Mouse (Mus musculus): Measurements from ENCODE around the gene Hist1h1t. TPM values are rescaled to one million over a fixed set of nuclear protein-coding genes. Genes with fewer than 3 reads are reported as not detected.

The Hist1h1t gene
- polyA plus RNA-seq, 1 experiment from 2014 or later, result not detected

GRCm38 (mm10) chr13:23685121-23685861, 10.3 kb upstream of the Hist1h1t start:
- Histone ChIP-seq H3K4me3 (ENCODE audit: low read depth, low read length) (peak overlapping the region; percentile 46), H3K4me2 (ENCODE audit: low read length) (peak overlapping the region; percentile 72), H3K36me3 (ENCODE audit: control insufficient read depth, insufficient read depth, low read length) (no peaks in the 10 kb centered on the region), H3K27ac (ENCODE audit: low read depth) (peak overlapping the region; percentile 99), H3K9ac (ENCODE audit: low read length) (peak overlapping the region; percentile 82), H3K4me1 (replicated peaks; ENCODE audit: control insufficient read depth, insufficient read depth, low read length) (peaks cover 4% of the 10 kb centered on the region; the same call in 1 of the 2 replicates), H3K9me3 (ENCODE audit: control insufficient read depth, low read length) (no peaks in the 10 kb centered on the region), H3K27me3 (replicated peaks; ENCODE audit: control insufficient read depth, insufficient read depth, low read length) (no peaks in the 10 kb centered on the region)
- ATAC-seq (replicated peaks; ENCODE audit: low FRiP score, low TSS enrichment, low read depth), result no peak
- whole genome bisulfite sequencing, result 4% methylated on average over 15 of the region's 15 CpGs
- DNase-seq (ENCODE audit: low spot score), result peak; percentile 76

- DNase-seq (ENCODE audit: low spot score) (no peak), ATAC-seq (replicated peaks; ENCODE audit: low FRiP score, low TSS enrichment, low read depth) (no peak)
- H3K27ac ChIP-seq (ENCODE audit: low read depth), result peak overlapping the region; percentile 99
- 28% methylated on average over 4 of the region's 4 CpGs for WGBS
- H3K4me2 ChIP-seq (ENCODE audit: low read length), result peak overlapping the region; percentile 72
- no peaks in the 10 kb centered on the region for H3K36me3 ChIP-seq (ENCODE audit: control insufficient read depth, insufficient read depth, low read length)
- peak overlapping the region; percentile 46 for H3K4me3 ChIP-seq (ENCODE audit: low read depth, low read length)
- H3K9me3 ChIP-seq (ENCODE audit: control insufficient read depth, low read length), result no peaks in the 10 kb centered on the region
- H3K4me1 ChIP-seq (replicated peaks; ENCODE audit: control insufficient read depth, insufficient read depth, low read length), result peaks cover 4% of the 10 kb centered on the region; the same call in 1 of the 2 replicates
- H3K27me3 ChIP-seq (replicated peaks; ENCODE audit: control insufficient read depth, insufficient read depth, low read length), result no peaks in the 10 kb centered on the region
- H3K9ac ChIP-seq (ENCODE audit: low read length), result peak overlapping the region; percentile 82
These were observed 9.6 kb upstream of the Hist1h1t start for GRCm38 (mm10) chr13:23685966-23686365.

GRCm38 (mm10) chr13:23687181-23687580, 8.4 kb upstream of the Hist1h1t start:
- Histone ChIP-seq H3K4me1 (replicated peaks; ENCODE audit: control insufficient read depth, insufficient read depth, low read length) (peaks cover 4% of the 10 kb centered on the region; the same call in 1 of the 2 replicates), H3K9ac (ENCODE audit: low read length) (no peak overlapping the region), H3K27ac (ENCODE audit: low read depth) (no peak overlapping the region), H3K27me3 (replicated peaks; ENCODE audit: control insufficient read depth, insufficient read depth, low read length) (no peaks in the 10 kb centered on the region), H3K9me3 (ENCODE audit: control insufficient read depth, low read length) (no peaks in the 10 kb centered on the region), H3K4me3 (ENCODE audit: low read depth, low read length) (no peak overlapping the region), H3K36me3 (ENCODE audit: control insufficient read depth, insufficient read depth, low read length) (no peaks in the 10 kb centered on the region), H3K4me2 (ENCODE audit: low read length) (no peak overlapping the region; the same call in 1 of the 2 replicates)
- DNase-seq (ENCODE audit: low spot score) (no peak), ATAC-seq (replicated peaks; ENCODE audit: low FRiP score, low TSS enrichment, low read depth) (no peak)
- WGBS, result 77% methylated on average over 4 of the region's 4 CpGs

- Histone ChIP-seq H3K9me3 (ENCODE audit: control insufficient read depth, low read length) (no peaks in the 10 kb centered on the region), H3K4me3 (ENCODE audit: low read depth, low read length) (no peak overlapping the region), H3K36me3 (ENCODE audit: control insufficient read depth, insufficient read depth, low read length) (no peaks in the 10 kb centered on the region), H3K4me1 (replicated peaks; ENCODE audit: control insufficient read depth, insufficient read depth, low read length) (peaks cover under 1% of the 10 kb centered on the region; the same call in 1 of the 2 replicates), H3K9ac (ENCODE audit: low read length) (no peak overlapping the region), H3K27ac (ENCODE audit: low read depth) (no peak overlapping the region), H3K4me2 (ENCODE audit: low read length) (no peak overlapping the region), H3K27me3 (replicated peaks; ENCODE audit: control insufficient read depth, insufficient read depth, low read length) (no peaks in the 10 kb centered on the region)
- DNase-seq (ENCODE audit: low spot score), result no peak
- WGBS, result 85% methylated on average over 7 of the region's 7 CpGs
- ATAC-seq (replicated peaks; ENCODE audit: low FRiP score, low TSS enrichment, low read depth), result no peak
These were observed 7.7 kb upstream of the Hist1h1t start for GRCm38 (mm10) chr13:23687907-23688306.

GRCm38 (mm10) chr13:23688956-23689355, 6.7 kb upstream of the Hist1h1t start:
- H3K27ac ChIP-seq (ENCODE audit: low read depth), result no peak overlapping the region
- no peaks in the 10 kb centered on the region for H3K36me3 ChIP-seq (ENCODE audit: control insufficient read depth, insufficient read depth, low read length)
- DNase-seq (ENCODE audit: low spot score) (no peak), ATAC-seq (replicated peaks; ENCODE audit: low FRiP score, low TSS enrichment, low read depth) (no peak)
- H3K9me3 ChIP-seq (ENCODE audit: control insufficient read depth, low read length), result no peaks in the 10 kb centered on the region
- H3K4me2 ChIP-seq (ENCODE audit: low read length), result no peak overlapping the region
- no peaks in the 10 kb centered on the region for H3K27me3 ChIP-seq (replicated peaks; ENCODE audit: control insufficient read depth, insufficient read depth, low read length)
- 94% methylated on average over 2 of the region's 2 CpGs for WGBS
- H3K4me3 ChIP-seq (ENCODE audit: low read depth, low read length), result no peak overlapping the region
- H3K4me1 ChIP-seq (replicated peaks; ENCODE audit: control insufficient read depth, insufficient read depth, low read length), result no peaks in the 10 kb centered on the region
- no peak overlapping the region for H3K9ac ChIP-seq (ENCODE audit: low read length)

- Histone ChIP-seq H3K9me3 (ENCODE audit: control insufficient read depth, low read length) (no peaks in the 10 kb centered on the region), H3K9ac (ENCODE audit: low read length) (no peak overlapping the region), H3K4me2 (ENCODE audit: low read length) (no peak overlapping the region), H3K27me3 (replicated peaks; ENCODE audit: control insufficient read depth, insufficient read depth, low read length) (no peaks in the 10 kb centered on the region), H3K4me1 (replicated peaks; ENCODE audit: control insufficient read depth, insufficient read depth, low read length) (no peaks in the 10 kb centered on the region), H3K36me3 (ENCODE audit: control insufficient read depth, insufficient read depth, low read length) (no peaks in the 10 kb centered on the region), H3K27ac (ENCODE audit: low read depth) (no peak overlapping the region), H3K4me3 (ENCODE audit: low read depth, low read length) (no peak overlapping the region)
- DNase-seq (ENCODE audit: low spot score), result no peak
- 81% methylated on average over 2 of the region's 2 CpGs for WGBS
- no peak for ATAC-seq (replicated peaks; ENCODE audit: low FRiP score, low TSS enrichment, low read depth)
These were observed 6.2 kb upstream of the Hist1h1t start for GRCm38 (mm10) chr13:23689459-23689858.

- no peak for DNase-seq (ENCODE audit: low spot score)
- Histone ChIP-seq H3K9me3 (ENCODE audit: control insufficient read depth, low read length) (no peaks in the 10 kb centered on the region), H3K4me2 (ENCODE audit: low read length) (no peak overlapping the region), H3K4me1 (replicated peaks; ENCODE audit: control insufficient read depth, insufficient read depth, low read length) (peaks cover 10% of the 10 kb centered on the region; the same call in 1 of the 2 replicates), H3K4me3 (ENCODE audit: low read depth, low read length) (no peak overlapping the region), H3K27ac (ENCODE audit: low read depth) (no peak overlapping the region), H3K36me3 (ENCODE audit: control insufficient read depth, insufficient read depth, low read length) (no peaks in the 10 kb centered on the region), H3K9ac (ENCODE audit: low read length) (no peak overlapping the region), H3K27me3 (replicated peaks; ENCODE audit: control insufficient read depth, insufficient read depth, low read length) (no peaks in the 10 kb centered on the region)
- ATAC-seq (replicated peaks; ENCODE audit: low FRiP score, low TSS enrichment, low read depth), result no peak
- 85% methylated on average over 6 of the region's 6 CpGs for WGBS
These were observed 1.7 kb upstream of the Hist1h1t start for GRCm38 (mm10) chr13:23693856-23694440.

- Histone ChIP-seq H3K4me3 (ENCODE audit: low read depth, low read length) (no peak overlapping the region), H3K36me3 (ENCODE audit: control insufficient read depth, insufficient read depth, low read length) (no peaks in the 10 kb centered on the region), H3K27me3 (replicated peaks; ENCODE audit: control insufficient read depth, insufficient read depth, low read length) (no peaks in the 10 kb centered on the region), H3K4me2 (ENCODE audit: low read length) (no peak overlapping the region), H3K4me1 (replicated peaks; ENCODE audit: control insufficient read depth, insufficient read depth, low read length) (peaks cover 13% of the 10 kb centered on the region; the same call in 1 of the 2 replicates), H3K27ac (ENCODE audit: low read depth) (no peak overlapping the region), H3K9me3 (ENCODE audit: control insufficient read depth, low read length) (no peaks in the 10 kb centered on the region), H3K9ac (ENCODE audit: low read length) (no peak overlapping the region)
- ATAC-seq (replicated peaks; ENCODE audit: low FRiP score, low TSS enrichment, low read depth) (no peak), DNase-seq (ENCODE audit: low spot score) (no peak)
- 89% methylated on average over 9 of the region's 9 CpGs for whole genome bisulfite sequencing
These were observed 658 bp upstream of the Hist1h1t start for GRCm38 (mm10) chr13:23694956-23695355.
